Mouse (Mus musculus): ENCODE measurements around the gene 4933425L06Rik. TPM values are rescaled to one million over a fixed set of nuclear protein-coding genes. Genes with fewer than 3 reads are reported as not detected.

The 4933425L06Rik gene
- total and polyA plus RNA-seq, 3 experiments, result 0.10 to 0.30 TPM; not detected in 1

GRCm38 (mm10) chr13:105104385-105104784 is 22.5 kb downstream of the 4933425L06Rik start:
- Histone ChIP-seq H3K36me3 (replicated peaks in 1 of 2; ENCODE audit: control insufficient read depth in 1 of 2, insufficient read depth in 1 of 2, low read length in 1 of 2) (no peaks in the 10 kb centered on the region), H3K4me3 (replicated peaks in 1 of 3; ENCODE audit: low read depth in 2 of 3, low read length in 2 of 3, poor library complexity in 1 of 3) (no peak overlapping the region), H3K27ac (ENCODE audit: insufficient read depth, low read depth) (no peak overlapping the region), H3K4me2 (ENCODE audit: insufficient read depth, low read depth, poor library complexity, severe bottlenecking) (no peak overlapping the region), H3K9me3 (replicated peaks; ENCODE audit: low read length) (no peaks in the 10 kb centered on the region), H3K9ac (ENCODE audit: insufficient read depth, low read depth) (no peak overlapping the region), H3K27me3 (replicated peaks) (no peaks in the 10 kb centered on the region), H3K4me1 (ENCODE audit: control insufficient read depth in 1 of 2, insufficient read depth in 2 of 2) (peaks cover 0 to 3% of the 10 kb centered on the region in 2 experiments; a peak in 1 of 4 replicates), H3K79me2 (replicated peaks; ENCODE audit: control insufficient read depth, extremely low read depth, insufficient read depth, poor library complexity, severe bottlenecking) (no peaks in the 10 kb centered on the region)
- no peak for DNase-seq (ENCODE audit: extremely low read depth)
- no peak for TF ChIP-seq SIN3A (IDR thresholded peaks at IDR 0.05; ENCODE audit: low read length)
- no peak for TF ChIP-seq TBP (conservative IDR thresholded peaks at IDR 0.05; ENCODE audit: low read depth, low read length)
- in situ Hi-C loops (cut with MboI; ENCODE audit: low pct_ligation_motif_present, low pct_unique_long_range_greater_than_20kb, low sequenced_read_pairs), result no loop called here
- dilution Hi-C loops (cut with MboI; ENCODE audit: extremely low pct_ligation_motif_present, extremely low pct_unique_long_range_greater_than_20kb, low sequenced_read_pairs), result no loop called here

GRCm38 (mm10) chr13:105111599-105111998 is 29.7 kb downstream of the 4933425L06Rik start:
- Histone ChIP-seq H3K27me3 (replicated peaks) (no peaks in the 10 kb centered on the region), H3K36me3 (replicated peaks in 1 of 2; ENCODE audit: control insufficient read depth in 1 of 2, insufficient read depth in 1 of 2, low read length in 1 of 2) (no peaks in the 10 kb centered on the region), H3K4me1 (ENCODE audit: control insufficient read depth in 1 of 2, insufficient read depth in 2 of 2) (no peaks in the 10 kb centered on the region), H3K9ac (ENCODE audit: insufficient read depth, low read depth) (no peak overlapping the region), H3K79me2 (replicated peaks; ENCODE audit: control insufficient read depth, extremely low read depth, insufficient read depth, poor library complexity, severe bottlenecking) (no peaks in the 10 kb centered on the region), H3K27ac (ENCODE audit: insufficient read depth, low read depth) (no peak overlapping the region), H3K4me2 (ENCODE audit: insufficient read depth, low read depth, poor library complexity, severe bottlenecking) (no peak overlapping the region), H3K9me3 (replicated peaks; ENCODE audit: low read length) (no peaks in the 10 kb centered on the region), H3K4me3 (replicated peaks in 1 of 3; ENCODE audit: low read depth in 2 of 3, low read length in 2 of 3, poor library complexity in 1 of 3) (no peak overlapping the region)
- DNase-seq (ENCODE audit: extremely low read depth), result no peak
- TF ChIP-seq BHLHE40 (IDR thresholded peaks at IDR 0.05; ENCODE audit: low read depth, low read length), result no peak
- TF ChIP-seq ZMIZ1 (IDR thresholded peaks at IDR 0.05; ENCODE audit: low read depth, low read length), result no peak
- no peak for TF ChIP-seq E2F4 (IDR thresholded peaks at IDR 0.05; ENCODE audit: insufficient replicate concordance, low read depth, low read length)
- no peak for TF ChIP-seq ZC3H11A (IDR thresholded peaks at IDR 0.05; ENCODE audit: low read depth, low read length)
- no peak for TF ChIP-seq MAFK (IDR thresholded peaks at IDR 0.05; ENCODE audit: insufficient replicate concordance, low read length)
- in situ Hi-C loops (cut with MboI; ENCODE audit: low pct_ligation_motif_present, low pct_unique_long_range_greater_than_20kb, low sequenced_read_pairs), result no loop called here
- dilution Hi-C loops (cut with MboI; ENCODE audit: extremely low pct_ligation_motif_present, extremely low pct_unique_long_range_greater_than_20kb, low sequenced_read_pairs), result no loop called here

- TF ChIP-seq UBTF (IDR thresholded peaks at IDR 0.05; ENCODE audit: low read depth, low read length) (no peak), HCFC1 (IDR thresholded peaks at IDR 0.05; ENCODE audit: low read depth, low read length) (no peak), CTCF (conservative IDR thresholded peaks at IDR 0.05 in 1 of 2, IDR thresholded peaks at IDR 0.05 in 1 of 2; ENCODE audit: low read depth in 2 of 2, low read length in 2 of 2) (no peak), POLR2AphosphoS2 (IDR thresholded peaks at IDR 0.05; ENCODE audit: low read depth, low read length) (no peak), JUN (IDR thresholded peaks at IDR 0.05; ENCODE audit: insufficient read depth, low read depth, low read length) (no peak), MAFK (IDR thresholded peaks at IDR 0.05; ENCODE audit: insufficient replicate concordance, low read length) (no peak), USF1 (IDR thresholded peaks at IDR 0.05; ENCODE audit: low read depth, low read length) (no peak), E2F4 (IDR thresholded peaks at IDR 0.05; ENCODE audit: insufficient replicate concordance, low read depth, low read length) (no peak), USF2 (conservative IDR thresholded peaks at IDR 0.05; ENCODE audit: low read depth, low read length) (no peak), MXI1 (IDR thresholded peaks at IDR 0.05; ENCODE audit: low read depth, low read length) (no peak), RCOR1 (conservative IDR thresholded peaks at IDR 0.05; ENCODE audit: low read depth, low read length) (no peak)
- in situ Hi-C loops (cut with MboI; ENCODE audit: low pct_ligation_motif_present, low pct_unique_long_range_greater_than_20kb, low sequenced_read_pairs), result no loop called here
- dilution Hi-C loops (cut with MboI; ENCODE audit: extremely low pct_ligation_motif_present, extremely low pct_unique_long_range_greater_than_20kb, low sequenced_read_pairs), result no loop called here
These were observed 39.7 kb downstream of the 4933425L06Rik start for GRCm38 (mm10) chr13:105121617-105122016.

More at GRCm38 (mm10) chr13:105121617-105122016, 39.7 kb downstream of the 4933425L06Rik start:
- Histone ChIP-seq H3K4me1 (ENCODE audit: control insufficient read depth in 1 of 2, insufficient read depth in 2 of 2) (no peaks in the 10 kb centered on the region), H3K27me3 (replicated peaks) (no peaks in the 10 kb centered on the region), H3K4me3 (replicated peaks in 1 of 3; ENCODE audit: low read depth in 2 of 3, low read length in 2 of 3, poor library complexity in 1 of 3) (no peak overlapping the region), H3K27ac (ENCODE audit: insufficient read depth, low read depth) (no peak overlapping the region), H3K9ac (ENCODE audit: insufficient read depth, low read depth) (no peak overlapping the region), H3K9me3 (replicated peaks; ENCODE audit: low read length) (no peaks in the 10 kb centered on the region), H3K36me3 (replicated peaks in 1 of 2; ENCODE audit: control insufficient read depth in 1 of 2, insufficient read depth in 1 of 2, low read length in 1 of 2) (no peaks in the 10 kb centered on the region), H3K4me2 (ENCODE audit: insufficient read depth, low read depth, poor library complexity, severe bottlenecking) (no peak overlapping the region), H3K79me2 (replicated peaks; ENCODE audit: control insufficient read depth, extremely low read depth, insufficient read depth, poor library complexity, severe bottlenecking) (no peaks in the 10 kb centered on the region)
- no peak for DNase-seq (ENCODE audit: extremely low read depth)

Measured in CH12.LX (cell line).